Mouse (Mus musculus) liver, embryonic 12.5 days (tissue): ENCODE results near the gene Mpz. TPM values are rescaled to one million over a fixed set of nuclear protein-coding genes. Genes with fewer than 3 reads are reported as not detected.

ENCODE experiments used
- polyA plus RNA-seq: library from polyadenylated mRNA; unstranded; fragments of >200 nt; fragmentation: Nextera tagmentation; extraction: Ambion mirVana; gene quantifications from 2 replicates; pipeline ENCODE4 v1.2.1, GENCODE M21; 2016

Mpz gene
- polyA plus RNA-seq, 1 experiment from 2014 or later = 0.10 TPM

Other genes starting within 250 kb of the Mpz start
- gene Fcrlb, start 237.8 kb upstream of the Mpz start, polyA plus RNA-seq = 0.10 and 0.13 TPM in 2 replicates
- gene Fcrla, start 223.1 kb upstream of the Mpz start, polyA plus RNA-seq = 0.21 and 0.23 TPM in 2 replicates
- gene Fcgr2b, start 174.2 kb upstream of the Mpz start, polyA plus RNA-seq = 1.7 and 1.9 TPM in 2 replicates
- gene Fcgr4, start 131.8 kb upstream of the Mpz start, polyA plus RNA-seq = 1.3 and 2.0 TPM in 2 replicates
- gene Fcgr3, start 85.8 kb upstream of the Mpz start, polyA plus RNA-seq = 16.1 and 17.0 TPM in 2 replicates
- 2.1 and 2.3 TPM in 2 replicates for gene Cfap126, start 36.8 kb upstream of the Mpz start, polyA plus RNA-seq
- 140 and 155 TPM in 2 replicates for gene Sdhc, start 108 bp upstream of the Mpz start, polyA plus RNA-seq
- gene Pcp4l1, start 45.6 kb downstream of the Mpz start, polyA plus RNA-seq = 1.1 and 1.2 TPM in 2 replicates
- 0.23 and 0.36 TPM in 2 replicates for gene Nr1i3, start 63.3 kb downstream of the Mpz start, polyA plus RNA-seq
- gene Tomm40l, start 71.8 kb downstream of the Mpz start, polyA plus RNA-seq = 20.7 and 21.9 TPM in 2 replicates
- 2,516 and 2,642 TPM in 2 replicates for gene Apoa2, start 74.3 kb downstream of the Mpz start, polyA plus RNA-seq
- 55.8 and 60.7 TPM in 2 replicates for gene Fcer1g, start 83.7 kb downstream of the Mpz start, polyA plus RNA-seq
- 0.61 and 0.72 TPM in 2 replicates for gene Adamts4, start 99.7 kb downstream of the Mpz start, polyA plus RNA-seq
- gene Ndufs2, start 100.7 kb downstream of the Mpz start, polyA plus RNA-seq = 160 and 167 TPM in 2 replicates
- gene B4galt3, start 119.6 kb downstream of the Mpz start, polyA plus RNA-seq = 29.9 and 35.8 TPM in 2 replicates
- 199 and 207 TPM in 2 replicates for gene Ppox, start 130.5 kb downstream of the Mpz start, polyA plus RNA-seq
- 36.2 and 38.6 TPM in 2 replicates for gene Usp21, start 137.3 kb downstream of the Mpz start, polyA plus RNA-seq
- gene Ufc1, start 144.3 kb downstream of the Mpz start, polyA plus RNA-seq = 55.9 and 58.3 TPM in 2 replicates
- gene Dedd, start 178.4 kb downstream of the Mpz start, polyA plus RNA-seq = 24.9 and 26.1 TPM in 2 replicates
- gene Nit1, start 194.9 kb downstream of the Mpz start, polyA plus RNA-seq = 22.8 and 25.3 TPM in 2 replicates
- gene Pfdn2, start 195.0 kb downstream of the Mpz start, polyA plus RNA-seq = 74.3 and 76.1 TPM in 2 replicates
- gene Klhdc9, start 210.1 kb downstream of the Mpz start, polyA plus RNA-seq = 0.35 and 0.46 TPM in 2 replicates
- gene Nectin4, start 219.4 kb downstream of the Mpz start, polyA plus RNA-seq = 0.06 and 0.13 TPM in 2 replicates
- gene Arhgap30, start 238.2 kb downstream of the Mpz start, polyA plus RNA-seq = 4.7 and 5.3 TPM in 2 replicates